Mouse (Mus musculus) embryonic facial prominence, embryonic 14.5 days (tissue): ENCODE measurements around the gene Zranb3. TPM values are rescaled to one million over a fixed set of nuclear protein-coding genes. Genes with fewer than 3 reads are reported as not detected.
"Not testable (repeated sequence)": the region's sequence is repeated elsewhere in the genome, so short reads cannot be mapped to it uniquely, and the experiment has no call there.

Source experiments
- ATAC-seq: fragments of 200-750 bp; cut with Nextera tagmentation; 2 replicates; pipeline ENCODE4 v1.8.0; 2017; ENCODE audit warnings: low read depth, moderate number of reproducible peaks, moderate TSS enrichment
- DNase-seq: peaks from one replicate; pipeline ENCODE4 v3.0.0-alpha.2; 2015; ENCODE audit warnings: low spot score
- H3K27ac ChIP-seq: fragments of 300-500 bp; sonication (generic); replicated peaks from 2 replicates; pipeline ENCODE4 v1.5.1; 2014; ENCODE audit warnings: low read depth, mild to moderate bottlenecking, low read length, moderate library complexity
- H3K27me3 ChIP-seq: fragments of 300-500 bp; sonication (generic); replicated peaks from 2 replicates; pipeline ENCODE4 v1.6.1; 2014; ENCODE audit warnings: low read length; ENCODE audit not compliant: control insufficient read depth, insufficient read depth
- H3K36me3 ChIP-seq: fragments of 300-500 bp; sonication (generic); 2 replicates; pipeline ENCODE4 v1.6.1; 2014; ENCODE audit warnings: low read length, mixed read lengths; ENCODE audit not compliant: control insufficient read depth, insufficient read depth
- H3K4me1 ChIP-seq: fragments of 300-500 bp; sonication (generic); 2 replicates; pipeline ENCODE4 v1.6.1; 2014; ENCODE audit warnings: antibody characterized with exemption, low read length; ENCODE audit not compliant: control insufficient read depth, insufficient read depth
- H3K4me2 ChIP-seq: fragments of 300-500 bp; sonication (generic); 2 replicates; pipeline ENCODE4 v1.6.1; 2014; ENCODE audit warnings: low read depth, mild to moderate bottlenecking, low read length, moderate library complexity, mixed read lengths
- H3K4me3 ChIP-seq: fragments of 300-500 bp; sonication (generic); 2 replicates; pipeline ENCODE4 v1.5.1; 2014; ENCODE audit warnings: low read depth, mild to moderate bottlenecking, low read length
- H3K9ac ChIP-seq: fragments of 300-500 bp; sonication (generic); 2 replicates; pipeline ENCODE4 v1.6.1; 2014; ENCODE audit warnings: low read depth, mild to moderate bottlenecking, low read length, moderate library complexity, mixed read lengths
- H3K9me3 ChIP-seq: fragments of 300-500 bp; sonication (generic); 2 replicates; pipeline ENCODE4 v1.6.1; 2016; ENCODE audit warnings: low read length; ENCODE audit not compliant: control insufficient read depth
- WGBS: fragments of 180-500 bp; shearing (Covaris S2); extraction: QIAGEN DNeasy Blood & Tissue Kit; methylation state at CpG from one replicate; pipeline ENCODE4 v1.1.7; 2014; 5-methylcytosine and 5-hydroxymethylcytosine counted together
- polyA plus RNA-seq: library from polyadenylated mRNA; unstranded; fragments of >200 nt; fragmentation: Nextera tagmentation; extraction: Ambion mirVana; gene quantifications from 2 replicates; pipeline ENCODE4 v1.2.1, GENCODE M21; 2014

Gene Zranb3
- polyA plus RNA-seq, result 6.1 and 8.8 TPM in 2 replicates

DNA sequence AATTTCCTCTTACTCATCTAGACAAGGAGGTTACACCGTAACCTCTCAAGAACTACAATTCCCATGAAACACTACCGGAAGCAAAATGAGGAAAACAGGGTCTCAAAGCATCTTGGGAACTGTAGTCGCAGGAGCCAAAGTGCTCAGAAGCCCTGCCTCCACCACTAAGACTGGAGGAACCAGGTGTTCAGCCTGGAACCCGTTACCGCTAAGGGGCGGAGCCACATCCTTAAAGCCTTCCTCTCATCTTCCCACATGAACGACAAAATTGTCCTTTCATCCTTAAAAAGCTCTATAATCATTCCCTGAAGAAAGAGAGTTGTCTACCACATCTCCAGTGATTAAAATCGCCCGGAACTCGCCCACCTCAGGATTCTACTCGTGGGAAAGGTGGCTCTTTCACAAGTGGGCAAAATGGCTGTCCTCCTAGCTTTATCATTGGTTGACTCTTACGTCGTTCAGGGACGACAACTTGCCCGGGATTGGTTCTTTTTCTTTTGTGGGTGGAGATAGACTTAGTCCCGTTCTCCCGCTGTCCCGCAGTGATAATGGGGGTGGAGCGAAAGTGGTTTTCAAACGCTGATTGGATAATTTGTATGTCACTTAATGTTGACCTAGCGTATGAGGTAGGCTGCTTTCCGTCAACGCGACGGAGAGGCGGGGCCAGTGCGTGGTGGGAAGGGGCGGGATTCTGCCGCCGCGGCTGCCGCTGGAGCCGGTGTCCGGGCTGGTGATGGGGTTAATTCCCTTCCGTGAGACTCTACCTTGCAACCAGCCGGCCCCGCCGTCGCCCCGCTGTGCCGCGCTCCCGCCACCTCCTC lies at the start of gene Zranb3, which contains the start of gene R3hdm1:
Zranb3 (minus strand) TSS at position 407 of the 821 bp plus-strand sequence.
R3hdm1 (plus strand) TSS at position 661 of the 821 bp plus-strand sequence.
- Histone ChIP-seq H3K27ac (peak within 1 kb of the TSS; percentile 89), H3K4me1 (peaks cover 7% of the 10 kb centered on the region), H3K9me3 (no peaks in the 10 kb centered on the region), H3K27me3 (no peaks in the 10 kb centered on the region), H3K4me3 (peak within 1 kb of the TSS; percentile 94), H3K36me3 (no peaks in the 10 kb centered on the region), H3K4me2 (peak within 1 kb of the TSS; percentile 78), H3K9ac (peak within 1 kb of the TSS; percentile 78)
- DNase-seq, result peak; percentile 99
- 0% methylated on average over 42 of the region's 43 CpGs for WGBS
- peak; percentile 96 for ATAC-seq

DNA sequence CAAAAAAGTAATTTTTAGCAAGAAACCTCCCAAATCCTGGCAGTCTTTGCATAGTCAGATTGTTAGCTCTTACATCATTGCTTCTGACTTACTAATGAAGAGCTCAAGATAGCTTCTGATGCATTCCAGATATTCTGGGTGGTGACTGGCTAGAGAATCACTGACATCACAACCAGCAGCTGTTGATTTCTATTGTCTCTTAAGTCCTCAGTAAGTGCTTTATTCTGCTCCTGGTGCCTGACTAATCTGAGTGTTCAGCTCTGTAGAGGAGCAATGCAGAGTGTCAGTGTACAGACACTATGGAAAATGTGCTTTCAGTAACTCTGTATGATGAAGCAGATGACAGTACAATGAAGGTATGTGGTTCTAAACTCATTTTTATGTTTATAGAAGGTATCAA lies 38.9 kb upstream of the Zranb3 start:
- no peak overlapping the region for H3K27ac ChIP-seq
- no peak for ATAC-seq
- H3K4me2 ChIP-seq, result no peak overlapping the region
- no peaks in the 10 kb centered on the region for H3K36me3 ChIP-seq
- no peak overlapping the region for H3K9ac ChIP-seq
- no peak overlapping the region for H3K4me3 ChIP-seq
- no peaks in the 10 kb centered on the region for H3K4me1 ChIP-seq
- H3K27me3 ChIP-seq, result no peaks in the 10 kb centered on the region
- peak; percentile 33 for DNase-seq
- no peaks in the 10 kb centered on the region for H3K9me3 ChIP-seq

DNA sequence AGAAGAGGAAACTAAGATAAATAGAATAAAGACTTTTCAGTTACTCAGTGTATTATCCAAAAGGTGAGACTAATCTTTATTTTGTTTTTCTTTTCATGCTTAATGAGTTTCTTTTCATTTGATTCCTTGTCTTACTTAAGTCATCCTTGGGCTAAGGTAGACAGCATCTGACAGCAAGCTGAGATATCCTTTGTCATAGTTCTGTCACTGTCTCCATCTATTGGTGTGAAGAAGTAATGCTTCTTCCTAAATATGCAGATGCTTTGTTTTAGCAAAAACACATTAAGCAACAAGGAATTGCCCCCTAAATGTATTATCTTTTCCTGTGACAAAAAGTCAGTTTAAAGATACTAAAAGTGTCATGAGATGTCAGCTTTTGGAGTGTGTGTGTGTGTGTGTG lies 38.2 kb upstream of the Zranb3 start:
- Histone ChIP-seq H3K9ac (no peak overlapping the region), H3K9me3 (no peaks in the 10 kb centered on the region), H3K27ac (no peak overlapping the region), H3K27me3 (no peaks in the 10 kb centered on the region), H3K4me1 (no peaks in the 10 kb centered on the region), H3K4me3 (no peak overlapping the region), H3K4me2 (no peak overlapping the region), H3K36me3 (no peaks in the 10 kb centered on the region)
- DNase-seq (peak; percentile 13), ATAC-seq (no peak)

DNA sequence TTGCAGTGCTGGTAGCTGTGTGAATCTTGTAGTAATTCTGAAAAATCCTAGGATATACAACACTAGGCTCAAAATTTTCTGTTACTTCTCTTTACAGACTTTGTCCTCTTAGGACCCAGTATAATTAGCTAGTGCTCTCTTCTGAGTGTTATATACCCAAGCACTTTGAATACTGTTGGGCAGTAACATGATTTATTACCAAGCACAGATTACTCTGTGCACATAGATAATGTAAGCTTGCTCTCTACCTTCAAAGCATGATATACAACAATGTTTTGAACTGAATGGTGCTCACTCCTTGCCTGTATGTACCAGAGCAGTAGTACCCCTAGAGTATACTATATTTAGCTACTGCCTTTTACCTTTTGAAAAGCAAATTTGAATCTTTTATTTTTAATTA lies 33.4 kb upstream of the Zranb3 start:
- H3K9ac ChIP-seq, H3K27ac ChIP-seq, H3K36me3 ChIP-seq, H3K4me3 ChIP-seq, H3K9me3 ChIP-seq, DNase-seq, ATAC-seq, H3K4me1 ChIP-seq, H3K4me2 ChIP-seq, H3K27me3 ChIP-seq: not testable (repeated sequence)

DNA sequence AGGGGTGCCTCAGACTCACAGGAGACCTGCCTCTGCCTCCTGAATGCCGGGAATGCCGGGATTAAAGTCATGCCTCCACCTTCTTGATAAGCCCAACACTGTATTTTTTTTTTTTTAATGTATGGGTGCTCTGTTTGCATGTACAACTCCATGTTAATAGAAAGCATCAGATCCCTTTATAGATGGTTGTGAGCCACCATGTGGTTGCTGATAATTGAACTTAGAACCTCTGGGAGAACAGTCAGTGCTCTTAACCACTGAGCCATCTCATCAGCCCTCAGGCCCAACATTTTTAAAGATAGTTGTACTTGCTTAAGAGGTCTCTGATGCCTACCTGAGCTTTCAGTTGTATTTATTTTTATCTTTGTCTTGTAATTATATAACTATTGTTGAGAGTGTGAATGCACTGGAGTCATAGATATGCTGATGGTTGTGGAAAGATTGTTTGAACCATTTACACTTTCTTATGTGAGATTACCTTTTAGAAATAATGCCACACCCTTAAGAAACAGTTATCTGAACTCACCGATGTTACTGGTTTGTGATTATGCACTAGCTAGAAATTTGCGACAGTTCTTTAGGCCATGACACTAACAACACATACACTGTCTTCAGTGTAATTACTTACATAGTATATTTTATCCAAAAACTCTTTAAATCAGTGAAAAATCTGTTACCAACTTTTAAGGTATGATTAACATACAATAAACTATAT lies 18.2 kb upstream of the Zranb3 start:
- WGBS, result 93% methylated on average over 4 of the region's 4 CpGs
- H3K36me3 ChIP-seq, result no peaks in the 10 kb centered on the region
- no peak overlapping the region for H3K27ac ChIP-seq
- ATAC-seq (no peak), DNase-seq (no peak)
- no peaks in the 10 kb centered on the region for H3K27me3 ChIP-seq
- H3K9ac ChIP-seq, result no peak overlapping the region
- H3K9me3 ChIP-seq, result peaks cover 9% of the 10 kb centered on the region; the same call in 1 of the 2 replicates
- no peak overlapping the region for H3K4me3 ChIP-seq
- no peaks in the 10 kb centered on the region for H3K4me1 ChIP-seq
- no peak overlapping the region for H3K4me2 ChIP-seq

DNA sequence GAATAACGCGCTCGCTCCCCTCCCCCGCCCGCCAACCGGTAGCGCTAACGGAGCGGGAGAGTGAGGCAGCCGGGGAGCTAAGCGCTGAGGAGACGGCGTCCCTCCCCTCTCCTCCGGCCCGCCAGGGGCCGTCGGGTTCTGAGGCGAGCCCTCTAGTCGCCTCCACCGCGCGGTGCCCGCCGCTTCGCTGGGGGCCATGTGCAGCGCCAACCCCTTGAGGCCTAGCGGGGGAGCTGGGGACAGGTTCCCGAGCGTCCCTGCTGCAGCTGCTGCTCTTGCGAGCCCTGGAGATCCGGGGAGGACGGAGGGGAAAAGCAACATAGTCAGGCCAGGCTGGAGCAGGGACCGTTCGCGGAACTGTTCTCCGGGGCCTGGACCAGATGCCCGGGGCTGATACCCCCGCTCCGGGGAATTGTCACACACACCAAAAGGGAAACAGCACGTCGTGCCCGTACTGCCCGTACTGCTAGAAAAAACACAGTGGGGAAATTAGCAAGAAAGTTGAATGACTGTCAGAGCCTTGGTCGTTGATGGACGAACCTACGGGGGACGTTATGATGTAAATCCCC lies 757 bp upstream of the Zranb3 start:
- Histone ChIP-seq H3K9me3 (no peaks in the 10 kb centered on the region), H3K9ac (peak overlapping the region; percentile 78), H3K4me2 (peak overlapping the region; percentile 78), H3K4me1 (peaks cover 7% of the 10 kb centered on the region), H3K36me3 (no peaks in the 10 kb centered on the region), H3K4me3 (peak overlapping the region; percentile 94), H3K27me3 (no peaks in the 10 kb centered on the region), H3K27ac (peak overlapping the region; percentile 85)
- DNase-seq (peak; percentile 69), ATAC-seq (peak; percentile 47)
- WGBS, result 0% methylated on average over 18 of the region's 47 CpGs

DNA sequence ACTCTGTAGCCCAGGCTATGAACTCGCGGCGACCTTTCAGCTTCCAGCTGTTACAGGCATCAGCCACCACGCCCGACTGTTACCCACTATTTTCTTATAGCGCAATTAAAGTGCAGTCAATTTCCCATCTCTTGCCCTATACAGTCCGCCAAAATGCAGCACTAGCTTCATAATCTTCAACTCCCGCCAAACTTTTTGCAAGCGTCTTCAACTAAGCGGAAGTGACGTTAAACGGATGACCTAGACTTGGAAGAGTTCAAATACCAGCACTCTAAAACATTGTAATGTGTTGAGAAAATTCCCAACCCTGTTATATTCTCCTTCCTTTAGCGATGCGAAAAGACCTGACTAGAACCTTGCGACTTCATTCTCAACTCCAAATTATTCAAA lies 601 bp downstream of the Zranb3 start:
- DNase-seq (peak; percentile 95), ATAC-seq (peak; percentile 24)
- peak overlapping the region; percentile 66 for H3K9ac ChIP-seq
- no peaks in the 10 kb centered on the region for H3K36me3 ChIP-seq
- under 1% methylated on average over 15 of the region's 15 CpGs for WGBS
- H3K4me2 ChIP-seq, result peak overlapping the region; percentile 63
- H3K27ac ChIP-seq, result peak overlapping the region; percentile 89
- peaks cover 7% of the 10 kb centered on the region for H3K4me1 ChIP-seq
- no peaks in the 10 kb centered on the region for H3K27me3 ChIP-seq
- peak overlapping the region; percentile 94 for H3K4me3 ChIP-seq
- H3K9me3 ChIP-seq, result no peaks in the 10 kb centered on the region

DNA sequence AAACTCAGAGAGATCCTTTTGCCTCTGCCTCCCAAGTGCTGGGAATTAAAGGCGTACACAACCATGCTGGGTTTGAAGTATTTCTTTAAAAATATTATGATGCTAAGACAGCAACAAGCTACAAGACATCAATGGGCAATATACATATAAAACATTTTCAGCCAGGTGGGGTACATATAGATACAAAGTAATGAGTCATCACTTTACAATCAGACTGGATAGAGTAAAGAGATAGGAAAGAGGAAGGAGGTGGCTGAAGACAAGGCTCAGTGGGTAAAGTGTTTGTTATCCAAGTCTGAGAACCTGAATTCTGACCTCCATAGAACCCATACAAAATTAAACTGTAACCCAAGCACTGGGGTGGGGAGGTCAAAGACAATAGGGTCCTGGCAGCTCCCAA lies 4.5 kb downstream of the Zranb3 start:
- Histone ChIP-seq H3K4me1 (no peaks in the 10 kb centered on the region), H3K27me3 (no peaks in the 10 kb centered on the region), H3K9ac (no peak overlapping the region), H3K36me3 (no peaks in the 10 kb centered on the region), H3K4me2 (no peak overlapping the region), H3K9me3 (no peaks in the 10 kb centered on the region), H3K4me3 (no peak overlapping the region), H3K27ac (no peak overlapping the region)
- DNase-seq (no peak), ATAC-seq (no peak)
- WGBS, result 96% methylated on average over 1 of the region's 1 CpGs
